Mouse (Mus musculus) hindbrain, embryonic 15.5 days (tissue): ENCODE data around the gene Dennd1c. TPM values are rescaled to one million over a fixed set of nuclear protein-coding genes. Genes with fewer than 3 reads are reported as not detected.

Experiments used
- ATAC-seq: fragments of 200-750 bp; cut with Nextera tagmentation; 2 replicates; pipeline ENCODE4 v1.8.0; 2017; ENCODE audit warnings: low read depth, moderate number of reproducible peaks, moderate TSS enrichment; ENCODE audit not compliant: low FRiP score
- H3K27ac ChIP-seq: fragments of 300-500 bp; sonication (generic); replicated peaks from 2 replicates; pipeline ENCODE4 v1.5.1; 2015; ENCODE audit warnings: mild to moderate bottlenecking, inconsistent platforms
- H3K27me3 ChIP-seq: fragments of 300-500 bp; sonication (generic); 2 replicates; pipeline ENCODE4 v1.6.1; 2015; ENCODE audit warnings: control low read depth, inconsistent platforms
- H3K36me3 ChIP-seq: fragments of 300-500 bp; sonication (generic); 2 replicates; pipeline ENCODE4 v1.6.1; 2015; ENCODE audit warnings: control low read depth, inconsistent platforms
- H3K4me1 ChIP-seq: fragments of 300-500 bp; sonication (generic); replicated peaks from 2 replicates; pipeline ENCODE4 v1.6.1; 2015; ENCODE audit warnings: control low read depth, inconsistent platforms
- H3K4me2 ChIP-seq: fragments of 300-500 bp; sonication (generic); 2 replicates; pipeline ENCODE4 v1.6.1; 2015; ENCODE audit warnings: moderate library complexity, mild to moderate bottlenecking, inconsistent platforms
- H3K4me3 ChIP-seq: fragments of 300-500 bp; sonication (generic); 2 replicates; pipeline ENCODE4 v1.5.1; 2015; ENCODE audit warnings: mild to moderate bottlenecking, inconsistent platforms
- H3K9ac ChIP-seq: fragments of 300-500 bp; sonication (generic); 2 replicates; pipeline ENCODE4 v1.6.1; 2015; ENCODE audit warnings: inconsistent platforms
- H3K9me3 ChIP-seq: fragments of 300-500 bp; sonication (generic); 2 replicates; pipeline ENCODE4 v1.6.1; 2016; ENCODE audit warnings: control low read depth, inconsistent platforms
- WGBS: fragments of 180-500 bp; shearing (Covaris S2); methylation state at CpG from one replicate; pipeline ENCODE4 v1.1.7; 2015; 5-methylcytosine and 5-hydroxymethylcytosine counted together
- polyA plus RNA-seq: library from polyadenylated mRNA; unstranded; fragments of >200 nt; fragmentation: Nextera tagmentation; extraction: Ambion mirVana; gene quantifications from 2 replicates; pipeline ENCODE4 v1.2.1, GENCODE M21; 2015

The Dennd1c gene
- 4.3 and 4.4 TPM in 2 replicates for polyA plus RNA-seq

DNA sequence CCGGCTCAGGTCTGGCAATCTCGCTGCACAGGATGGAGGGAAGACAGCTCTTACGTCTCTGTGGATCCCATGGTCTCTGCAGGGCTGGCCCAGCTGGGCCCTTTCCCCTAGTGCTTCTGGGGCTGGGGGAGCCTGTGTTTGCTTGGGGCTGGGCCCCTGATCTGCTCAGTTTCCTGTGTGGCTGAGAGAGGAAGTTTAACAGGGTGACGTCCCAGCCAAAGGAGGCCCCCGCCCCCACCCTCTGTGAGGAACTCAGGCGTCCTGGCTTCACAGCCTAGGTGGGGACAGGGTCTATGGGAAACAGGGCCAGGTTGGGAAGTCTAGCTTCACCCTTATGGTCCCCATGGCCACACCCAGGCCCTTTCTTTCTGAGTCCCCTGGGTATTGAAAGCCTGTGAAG, at the start of gene Dennd1c:
TSS of gene Dennd1c (minus strand) at position 179 of the 400 bp plus-strand sequence.
- no peak within 1 kb of the TSS for H3K4me2 ChIP-seq
- no peak for ATAC-seq
- 52% methylated on average over 6 of the region's 6 CpGs for WGBS
- H3K9ac ChIP-seq = no peak within 1 kb of the TSS
- H3K27me3 ChIP-seq = no peaks in the 10 kb centered on the region
- 0 out of 2 replicates have a peak, but pooled peaks cover 2% of the 10 kb centered on the region for H3K4me1 ChIP-seq
- H3K4me3 ChIP-seq = no peak within 1 kb of the TSS
- H3K27ac ChIP-seq = no peak within 1 kb of the TSS
- no peaks in the 10 kb centered on the region for H3K9me3 ChIP-seq
- peaks cover 22% of the 10 kb centered on the region for H3K36me3 ChIP-seq

DNA sequence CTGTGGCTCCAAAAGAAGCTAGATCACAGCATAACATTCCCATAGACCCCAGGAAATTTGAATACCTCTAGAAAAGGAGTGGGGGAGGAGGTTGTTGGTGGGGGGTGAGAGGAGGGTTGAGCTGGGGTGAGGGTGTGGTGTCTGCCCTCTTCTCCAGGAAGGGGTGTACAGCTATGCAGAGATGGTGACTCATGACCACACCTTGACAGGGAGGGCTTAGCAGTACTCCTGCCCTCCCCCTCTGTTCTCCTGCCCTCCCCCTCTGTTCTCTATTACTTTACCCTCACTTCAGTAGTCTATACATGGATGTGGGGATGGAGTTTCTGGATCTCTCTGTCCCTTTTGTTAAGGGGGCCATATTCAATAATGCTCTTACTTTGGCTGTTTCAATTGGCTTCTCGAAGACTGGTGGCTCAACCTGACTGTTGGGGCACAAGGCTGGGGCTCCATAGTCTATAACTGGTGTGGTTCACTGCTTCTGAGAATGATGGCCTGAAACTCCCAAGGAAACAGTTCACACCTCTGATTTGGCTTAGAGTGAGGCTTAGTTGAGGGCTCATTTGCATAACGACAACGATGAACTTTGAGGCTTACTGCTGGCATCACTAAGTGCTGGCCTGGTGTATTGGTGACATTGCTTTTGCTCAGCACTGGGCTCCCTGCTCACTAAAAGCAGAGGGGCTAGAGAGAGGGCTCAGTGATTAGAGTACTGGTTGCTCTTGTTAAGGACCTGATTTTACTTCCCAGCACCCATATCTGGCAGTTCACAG, 47.7 kb upstream of the Dennd1c start:
- H3K4me3 ChIP-seq = no peak overlapping the region
- H3K4me1 ChIP-seq = no peaks in the 10 kb centered on the region
- no peak overlapping the region for H3K27ac ChIP-seq
- H3K9me3 ChIP-seq = no peaks in the 10 kb centered on the region
- no peaks in the 10 kb centered on the region for H3K27me3 ChIP-seq
- no peaks in the 10 kb centered on the region for H3K36me3 ChIP-seq
- no peak overlapping the region for H3K9ac ChIP-seq
- 68% methylated on average over 3 of the region's 3 CpGs for WGBS
- no peak for ATAC-seq
- H3K4me2 ChIP-seq = no peak overlapping the region

DNA sequence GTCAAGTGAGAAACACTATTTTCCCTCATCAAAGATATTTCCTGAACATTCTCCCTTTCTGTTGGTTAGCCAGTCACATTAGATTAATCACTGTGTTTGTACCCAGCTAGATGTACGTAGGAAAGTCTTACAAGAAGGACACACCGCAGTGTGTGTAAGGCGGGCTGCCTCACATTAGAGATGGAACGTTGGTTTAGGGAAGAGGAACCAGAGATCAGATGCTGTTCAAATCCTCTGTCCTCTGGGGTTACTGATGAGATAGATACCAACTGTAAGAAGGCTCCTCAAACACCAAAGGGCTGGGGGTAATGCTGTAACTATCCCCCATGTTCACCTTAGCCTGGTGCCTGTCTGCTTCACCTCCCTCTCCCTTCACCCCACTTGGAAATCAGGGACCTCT, 46.5 kb upstream of the Dennd1c start:
- Histone ChIP-seq H3K4me2 (no peak overlapping the region), H3K36me3 (no peaks in the 10 kb centered on the region), H3K4me3 (no peak overlapping the region), H3K4me1 (no peaks in the 10 kb centered on the region), H3K27ac (no peak overlapping the region), H3K27me3 (no peaks in the 10 kb centered on the region), H3K9me3 (no peaks in the 10 kb centered on the region), H3K9ac (no peak overlapping the region)
- ATAC-seq = no peak
- WGBS = 85% methylated on average over 4 of the region's 4 CpGs

DNA sequence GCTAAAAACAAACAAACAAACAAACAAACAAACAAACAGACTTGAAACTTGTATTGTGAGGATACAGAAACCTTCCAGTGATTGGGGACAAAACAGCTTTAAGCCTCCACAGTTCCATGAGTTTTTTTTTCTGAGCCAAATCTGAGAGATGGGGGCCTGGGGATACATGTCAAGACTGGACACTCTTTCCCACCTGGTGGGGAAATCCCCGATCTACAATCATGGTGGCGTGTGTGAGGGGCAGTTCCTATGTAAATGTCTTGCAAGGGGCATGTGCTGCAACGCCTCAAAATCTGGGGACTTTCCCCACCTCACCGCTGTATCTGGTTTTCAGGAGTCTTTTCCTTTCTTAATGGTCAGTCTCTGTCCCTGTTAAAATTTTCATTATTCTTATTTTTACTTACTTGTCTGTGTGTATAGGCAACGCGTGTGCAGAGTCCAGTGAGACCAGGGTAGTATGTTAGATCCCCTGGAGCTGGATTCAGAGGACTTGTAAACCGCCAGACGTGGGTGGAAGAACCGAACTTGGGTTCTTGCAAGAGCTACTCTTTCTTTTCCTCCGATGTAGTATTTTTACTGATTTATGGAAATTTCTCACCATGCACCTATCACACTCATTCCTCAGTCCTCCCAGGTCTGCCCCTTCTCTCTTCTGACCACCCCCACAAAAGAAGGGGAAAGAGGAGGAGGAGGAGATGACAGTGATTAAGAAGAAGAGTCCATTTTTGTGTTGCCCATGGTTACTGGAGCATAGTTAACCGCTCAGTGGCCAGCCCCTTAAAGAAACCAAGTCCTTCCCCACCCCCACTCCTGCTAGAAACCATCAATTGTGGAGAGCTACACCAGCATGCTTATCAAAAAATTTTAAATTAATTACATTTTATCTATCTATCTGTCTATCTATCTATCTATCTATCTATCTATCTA, 45.1 kb upstream of the Dennd1c start:
- Histone ChIP-seq H3K9ac (no peak overlapping the region), H3K27ac (no peak overlapping the region), H3K4me1 (no peaks in the 10 kb centered on the region), H3K9me3 (no peaks in the 10 kb centered on the region), H3K4me2 (no peak overlapping the region), H3K4me3 (no peak overlapping the region), H3K36me3 (no peaks in the 10 kb centered on the region), H3K27me3 (no peaks in the 10 kb centered on the region)
- 88% methylated on average over 11 of the region's 11 CpGs for WGBS
- no peak for ATAC-seq

DNA sequence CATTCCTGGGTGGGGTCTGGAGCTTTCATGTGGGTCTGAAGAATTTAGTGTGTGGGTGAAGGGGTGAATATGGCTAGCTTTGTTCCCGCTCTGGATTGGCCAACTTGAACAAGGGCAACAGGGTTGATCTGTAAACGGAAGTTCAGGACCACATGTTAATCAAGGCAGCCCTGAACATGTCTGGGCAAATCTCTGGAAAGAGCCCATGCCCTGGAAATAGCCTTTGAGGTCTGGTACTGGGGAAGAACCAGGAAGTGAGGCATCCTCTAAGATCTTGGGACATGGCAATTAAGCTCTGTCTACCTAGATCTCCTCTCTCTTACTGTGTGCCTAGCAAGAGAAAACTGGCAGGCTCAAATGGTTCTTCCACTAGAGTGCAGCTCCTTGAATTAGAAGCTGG, 43.5 kb upstream of the Dennd1c start:
- no peak for ATAC-seq
- Histone ChIP-seq H3K36me3 (no peaks in the 10 kb centered on the region), H3K9ac (no peak overlapping the region), H3K4me2 (no peak overlapping the region), H3K9me3 (no peaks in the 10 kb centered on the region), H3K27me3 (no peaks in the 10 kb centered on the region), H3K27ac (no peak overlapping the region), H3K4me3 (no peak overlapping the region), H3K4me1 (no peaks in the 10 kb centered on the region)
- WGBS = 85% methylated on average over 2 of the region's 2 CpGs

DNA sequence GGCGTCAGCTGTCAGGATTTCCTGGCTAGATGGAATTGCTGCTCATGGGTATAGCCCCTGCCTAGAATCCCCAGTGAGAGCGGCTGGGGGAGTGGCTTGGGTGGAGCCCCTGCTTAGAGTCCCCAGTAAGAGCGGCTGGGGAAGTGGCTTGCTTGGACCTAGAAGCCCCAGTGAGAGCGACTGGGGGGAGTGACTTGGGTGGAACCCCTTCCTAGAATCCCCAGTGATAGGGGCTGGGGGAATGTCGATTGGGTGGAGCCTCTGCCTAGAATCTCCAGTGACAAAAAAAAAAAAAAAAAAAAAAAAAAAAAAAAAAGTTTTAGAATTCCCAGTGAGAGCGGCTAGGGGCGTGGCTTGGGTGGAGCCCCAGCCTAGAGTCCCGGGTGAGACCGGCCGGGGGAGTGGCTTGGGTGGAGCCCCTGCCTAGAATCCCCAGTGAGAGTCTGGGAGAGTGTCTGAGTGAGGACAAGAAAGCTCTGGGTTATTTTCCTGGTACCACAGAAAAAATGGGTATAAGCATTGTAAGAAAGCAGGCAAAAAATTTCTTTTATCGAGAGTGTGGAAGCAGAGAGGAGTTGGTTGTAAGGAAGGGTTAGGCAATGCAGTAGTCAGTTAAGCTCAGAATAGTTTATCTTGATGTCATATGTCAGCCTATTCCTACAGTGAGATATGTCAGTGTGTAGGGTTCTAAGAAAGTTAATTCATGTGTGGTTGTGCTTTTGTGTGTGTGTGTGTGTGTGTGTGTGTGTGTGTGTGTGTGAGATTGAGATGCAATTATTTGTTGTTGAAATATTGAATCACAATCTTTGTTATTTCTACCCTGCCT, 40.4 kb upstream of the Dennd1c start:
- Histone ChIP-seq H3K27me3 (no peaks in the 10 kb centered on the region), H3K36me3 (no peaks in the 10 kb centered on the region), H3K9ac (no peak overlapping the region), H3K4me2 (no peak overlapping the region), H3K4me3 (no peak overlapping the region), H3K27ac (no peak overlapping the region), H3K4me1 (no peaks in the 10 kb centered on the region), H3K9me3 (no peaks in the 10 kb centered on the region)
- 1% methylated on average over 11 of the region's 11 CpGs for WGBS
- ATAC-seq = peak; percentile 51; the same call in 1 of the 2 replicates

DNA sequence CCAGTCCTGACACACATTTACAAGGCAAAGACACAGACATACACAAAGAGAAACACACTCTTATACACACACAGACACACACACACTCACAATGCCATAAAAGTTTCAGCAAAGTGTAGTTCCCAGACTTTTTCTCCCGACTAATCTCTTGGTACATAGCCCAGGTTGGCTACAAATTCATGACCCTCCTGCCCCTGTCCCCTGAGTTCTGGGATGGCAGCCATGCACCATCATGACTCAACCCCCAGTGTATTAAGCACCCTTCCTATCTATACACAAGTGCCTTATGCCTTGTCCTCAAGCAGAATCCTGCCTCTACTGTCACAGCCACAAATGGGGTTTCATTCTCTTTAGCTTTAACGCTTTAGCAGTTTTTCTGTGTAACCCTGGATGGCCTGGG, 38.5 kb upstream of the Dennd1c start:
- Histone ChIP-seq H3K9ac (no peak overlapping the region), H3K27me3 (no peaks in the 10 kb centered on the region), H3K36me3 (no peaks in the 10 kb centered on the region), H3K4me2 (no peak overlapping the region), H3K4me3 (no peak overlapping the region), H3K27ac (no peak overlapping the region), H3K4me1 (no peaks in the 10 kb centered on the region), H3K9me3 (no peaks in the 10 kb centered on the region)
- WGBS = 76% methylated on average over 2 of the region's 2 CpGs
- no peak for ATAC-seq

DNA sequence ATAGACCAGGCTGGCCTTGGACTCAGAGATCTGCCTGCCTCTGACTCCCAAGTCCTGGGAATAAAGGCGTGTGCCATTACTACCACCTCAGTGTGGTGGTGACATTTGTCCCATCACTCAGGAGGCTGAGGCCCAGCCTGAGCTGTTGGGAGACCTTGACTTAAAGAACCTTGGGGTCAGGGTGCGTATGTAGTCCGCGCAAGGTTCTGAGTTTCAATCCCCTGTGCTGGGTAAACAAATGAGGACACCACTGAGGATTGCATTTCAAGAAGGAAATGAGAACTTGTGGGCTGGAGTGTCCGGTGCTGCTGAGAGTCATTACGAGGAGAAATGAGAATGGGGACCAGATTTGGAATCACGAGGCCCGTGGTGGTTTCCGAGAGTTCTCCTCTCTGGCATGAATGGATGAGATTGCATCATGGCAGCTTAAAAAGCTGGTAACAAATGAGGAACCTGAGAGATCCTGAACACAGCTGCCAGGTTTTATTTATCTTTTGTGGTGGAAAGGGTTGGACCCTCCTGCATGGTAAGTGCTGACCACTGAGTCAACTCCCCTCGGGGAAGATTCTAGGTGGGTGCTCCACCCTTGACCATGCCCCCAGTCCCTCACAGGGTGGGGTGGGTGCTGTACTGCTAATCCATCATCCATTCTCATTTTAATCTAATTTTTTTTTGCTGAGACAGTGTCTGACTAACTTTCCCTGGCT, 34.6 kb upstream of the Dennd1c start:
- Histone ChIP-seq H3K9me3 (no peaks in the 10 kb centered on the region), H3K4me3 (no peak overlapping the region), H3K27me3 (no peaks in the 10 kb centered on the region), H3K4me2 (no peak overlapping the region), H3K4me1 (no peaks in the 10 kb centered on the region), H3K36me3 (no peaks in the 10 kb centered on the region), H3K27ac (no peak overlapping the region), H3K9ac (no peak overlapping the region)
- WGBS = 92% methylated on average over 10 of the region's 10 CpGs
- ATAC-seq = no peak

DNA sequence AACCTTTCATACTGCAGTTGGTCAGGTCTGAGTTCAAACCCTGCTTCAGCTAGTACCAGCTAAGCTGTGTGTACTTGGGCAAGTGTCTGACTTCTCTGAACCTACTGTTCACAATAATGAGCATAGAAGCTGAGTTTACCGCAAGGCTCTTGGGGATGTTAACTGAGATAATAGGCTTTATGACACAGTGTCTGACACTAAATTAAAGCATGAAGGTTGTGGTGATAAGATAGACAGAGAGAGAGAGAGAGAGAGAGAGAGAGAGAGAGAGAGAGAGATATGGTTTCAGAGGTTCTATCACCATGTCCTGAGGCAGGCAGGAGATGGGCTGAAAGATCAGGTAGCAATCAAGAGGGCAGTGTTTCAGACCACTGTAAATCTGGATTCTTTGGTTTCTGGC, 31.7 kb upstream of the Dennd1c start:
- no peaks in the 10 kb centered on the region for H3K36me3 ChIP-seq
- H3K9ac ChIP-seq = no peak overlapping the region
- no peak overlapping the region for H3K4me2 ChIP-seq
- WGBS = 89% methylated on average over 1 of the region's 1 CpGs
- no peaks in the 10 kb centered on the region for H3K27me3 ChIP-seq
- H3K4me3 ChIP-seq = no peak overlapping the region
- no peak overlapping the region for H3K27ac ChIP-seq
- peaks cover 7% of the 10 kb centered on the region for H3K4me1 ChIP-seq
- H3K9me3 ChIP-seq = no peaks in the 10 kb centered on the region
- ATAC-seq = no peak

DNA sequence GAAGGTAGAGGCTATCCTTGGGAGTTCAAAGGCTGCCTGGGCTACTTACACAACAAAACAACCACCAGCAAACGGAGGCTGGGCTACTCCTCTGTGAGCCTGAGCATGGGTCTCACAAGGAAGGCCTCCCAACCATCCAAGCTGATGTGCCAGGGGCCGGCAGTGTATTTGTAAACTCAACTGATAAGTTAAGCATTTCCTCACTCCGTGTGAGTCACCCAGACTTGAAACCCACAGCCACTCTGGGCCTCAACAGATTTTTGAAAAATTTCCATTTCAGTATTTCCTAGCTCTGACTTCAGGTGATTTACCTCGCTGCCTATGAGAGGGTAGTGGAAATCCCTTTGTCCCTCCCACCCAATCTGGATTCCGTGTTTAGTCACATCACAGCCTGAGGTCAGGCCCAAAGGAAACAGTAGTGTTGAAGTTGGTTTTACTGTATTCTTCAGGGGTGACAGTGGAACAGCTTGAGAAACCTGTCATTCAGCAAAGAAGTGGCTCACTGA, 30.4 kb upstream of the Dennd1c start:
- Histone ChIP-seq H3K4me1 (peaks cover 14% of the 10 kb centered on the region), H3K36me3 (no peaks in the 10 kb centered on the region), H3K4me3 (no peak overlapping the region), H3K4me2 (no peak overlapping the region), H3K27ac (no peak overlapping the region), H3K9me3 (no peaks in the 10 kb centered on the region), H3K27me3 (no peaks in the 10 kb centered on the region), H3K9ac (no peak overlapping the region)
- 70% methylated on average over 5 of the region's 5 CpGs for WGBS
- no peak for ATAC-seq

DNA sequence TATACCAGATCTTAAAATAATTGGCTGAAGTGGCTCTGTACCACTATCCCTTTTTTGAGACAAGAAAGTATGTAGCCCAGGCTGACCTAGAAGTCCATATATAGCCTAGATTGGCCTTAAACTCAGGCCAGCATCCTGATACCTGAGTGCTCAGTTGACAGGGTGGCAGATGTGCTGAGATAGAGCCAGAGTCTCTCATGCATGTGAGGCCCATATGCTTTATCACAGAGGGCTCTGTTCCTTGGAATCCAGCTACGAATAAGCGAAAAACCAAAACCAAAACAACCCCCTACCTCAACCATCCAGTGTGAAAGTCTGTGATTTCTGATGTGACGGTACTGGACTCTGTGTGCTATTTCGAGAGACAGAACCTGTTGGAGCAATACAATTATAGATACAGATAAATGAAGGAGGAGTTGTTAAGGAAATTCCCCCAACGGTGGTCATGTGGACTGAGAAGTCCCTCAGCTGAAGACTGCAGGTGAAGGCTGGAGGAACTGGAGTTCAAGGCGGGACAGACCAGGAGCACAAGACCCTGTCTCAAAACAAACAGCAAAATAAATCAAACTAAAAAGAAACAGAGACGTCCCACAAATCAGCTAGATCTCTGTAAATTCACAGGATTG, 29.8 kb upstream of the Dennd1c start:
- H3K27ac ChIP-seq = no peak overlapping the region
- H3K9ac ChIP-seq = no peak overlapping the region
- no peak for ATAC-seq
- H3K4me2 ChIP-seq = no peak overlapping the region
- 84% methylated on average over 7 of the region's 7 CpGs for WGBS
- peaks cover 14% of the 10 kb centered on the region for H3K4me1 ChIP-seq
- H3K9me3 ChIP-seq = no peaks in the 10 kb centered on the region
- H3K36me3 ChIP-seq = no peaks in the 10 kb centered on the region
- no peak overlapping the region for H3K4me3 ChIP-seq
- no peaks in the 10 kb centered on the region for H3K27me3 ChIP-seq
